Mouse (Mus musculus) right cerebral cortex, postnatal 25 days (tissue): Measurements from ENCODE around the gene 1700001L19Rik.

Experiments
- DNase-seq: peaks from one replicate; pipeline ENCODE4 v3.0.0; 2022

Gene 1700001L19Rik

GRCm38 (mm10) chr13:68622792-68623191 lies 25.6 kb downstream of the 1700001L19Rik start:
- peak; percentile 32 for DNase-seq

- DNase-seq: no peak
Observed at GRCm38 (mm10) chr13:68627041-68627440, 29.8 kb downstream of the 1700001L19Rik start.

- DNase-seq: no peak
Observed at GRCm38 (mm10) chr13:68642786-68643185, 45.6 kb downstream of the 1700001L19Rik start.
